Mouse (Mus musculus) granulocyte monocyte progenitor cell, adult 5-6 weeks (primary cell): ENCODE measurements around the gene Tm9sf3. TPM values are rescaled to one million over a fixed set of nuclear protein-coding genes. Genes with fewer than 3 reads are reported as not detected.

Experiments
- ATAC-seq: replicated peaks from 2 replicates; pipeline ENCODE4 v1.8.0; 2016; ENCODE audit warnings: mild to moderate bottlenecking, moderate TSS enrichment, inconsistent platforms; ENCODE audit not compliant: poor library complexity, severe bottlenecking
- total RNA-seq, 2 experiments: library from RNA; stranded (forward) in 1 of 2; stranded (reverse) in 1 of 2; fragments of 200-712, 200-1000 nt in 1 of 2; fragments of >200 nt in 1 of 2; fragmentation: Nextera tagmentation in 1 of 2; gene quantifications; 2 replicates each; pipeline ENCODE4 v1.2.3; 2014 to 2017

Gene Tm9sf3
- total RNA-seq, 2 experiments from 2014 or later = 133 to 296 TPM

DNA sequence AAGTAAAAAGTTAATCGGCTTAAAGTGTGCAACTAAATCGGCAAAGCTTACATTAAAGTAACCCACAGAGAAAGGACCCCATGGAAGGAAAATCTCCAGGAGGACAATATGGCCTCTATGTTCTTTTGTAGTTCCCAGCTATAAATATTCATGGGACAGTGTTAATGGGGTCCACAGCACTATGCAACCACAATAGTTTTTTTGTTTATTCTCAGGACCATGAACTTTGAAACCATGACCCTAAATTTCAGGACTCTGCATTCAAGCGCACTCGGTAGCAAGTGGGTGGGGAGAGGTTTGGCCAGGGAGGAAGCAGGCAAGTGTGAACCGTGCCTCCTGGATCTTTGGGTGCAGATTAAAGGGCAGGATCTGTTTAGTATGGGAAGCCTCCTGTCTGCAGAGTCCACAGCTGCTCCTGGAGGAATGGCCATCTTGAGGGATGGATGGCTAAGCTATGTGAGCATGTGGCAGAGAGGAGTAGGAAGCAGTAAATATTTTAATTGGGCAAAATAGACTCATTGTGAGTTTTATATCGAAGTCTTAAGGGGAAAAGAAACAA, 72.8 kb downstream of the Tm9sf3 start:
- ATAC-seq = no peak

DNA sequence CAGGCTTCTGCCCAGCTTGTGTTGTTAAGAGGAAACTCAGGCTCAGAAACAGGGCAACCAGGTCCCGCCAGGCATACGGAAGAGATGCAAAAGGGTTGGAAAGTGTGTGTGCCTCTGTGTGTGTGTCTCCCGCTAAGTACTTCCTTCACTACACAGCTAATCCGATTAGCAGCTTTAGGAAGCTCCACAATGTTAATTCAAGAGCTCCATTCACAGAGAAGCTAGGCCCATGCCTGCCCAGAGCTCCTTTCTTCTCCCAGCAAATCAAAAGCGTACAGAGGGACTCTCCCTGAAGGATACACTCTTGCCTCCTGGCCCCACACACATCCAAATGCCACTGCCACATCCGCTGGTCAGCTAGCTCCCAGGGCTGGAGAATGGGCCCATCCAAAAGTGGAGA, 86.5 kb downstream of the Tm9sf3 start:
- no peak for ATAC-seq

DNA sequence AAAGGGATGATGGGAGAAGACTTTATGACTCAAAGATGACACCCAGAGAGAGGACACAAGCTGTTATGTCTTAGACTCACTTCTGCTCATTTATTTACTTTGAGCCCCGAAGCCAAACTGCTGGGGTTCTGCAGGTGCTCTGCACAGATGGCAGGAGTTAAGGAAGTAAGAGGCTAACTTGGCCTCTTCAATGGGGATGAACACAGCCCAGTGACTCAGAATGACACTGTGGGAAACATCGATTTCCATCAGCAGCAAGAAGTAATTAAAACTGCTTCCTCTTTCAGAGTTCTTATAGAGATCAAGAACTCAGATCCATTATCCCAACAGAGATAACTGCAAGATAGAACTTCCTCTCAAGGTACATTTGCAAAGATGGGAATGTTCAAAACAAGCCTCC, 86.9 kb downstream of the Tm9sf3 start:
- no peak for ATAC-seq

DNA sequence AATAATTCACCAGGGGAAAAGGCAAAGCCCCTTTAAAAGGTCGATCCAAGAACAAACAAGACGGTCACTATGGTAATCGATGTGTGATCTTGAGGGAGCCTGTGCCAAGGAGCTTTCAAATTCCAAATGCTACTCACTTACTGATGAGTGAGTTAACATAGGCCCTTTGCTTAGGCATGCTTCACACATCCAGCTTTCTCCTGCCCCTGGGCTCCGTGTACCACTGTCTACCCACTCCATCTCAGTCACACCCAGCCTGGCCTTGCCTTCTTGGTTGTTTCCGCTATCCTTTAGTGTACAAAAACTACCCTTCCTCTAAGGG, 97.9 kb downstream of the Tm9sf3 start:
- no peak for ATAC-seq

DNA sequence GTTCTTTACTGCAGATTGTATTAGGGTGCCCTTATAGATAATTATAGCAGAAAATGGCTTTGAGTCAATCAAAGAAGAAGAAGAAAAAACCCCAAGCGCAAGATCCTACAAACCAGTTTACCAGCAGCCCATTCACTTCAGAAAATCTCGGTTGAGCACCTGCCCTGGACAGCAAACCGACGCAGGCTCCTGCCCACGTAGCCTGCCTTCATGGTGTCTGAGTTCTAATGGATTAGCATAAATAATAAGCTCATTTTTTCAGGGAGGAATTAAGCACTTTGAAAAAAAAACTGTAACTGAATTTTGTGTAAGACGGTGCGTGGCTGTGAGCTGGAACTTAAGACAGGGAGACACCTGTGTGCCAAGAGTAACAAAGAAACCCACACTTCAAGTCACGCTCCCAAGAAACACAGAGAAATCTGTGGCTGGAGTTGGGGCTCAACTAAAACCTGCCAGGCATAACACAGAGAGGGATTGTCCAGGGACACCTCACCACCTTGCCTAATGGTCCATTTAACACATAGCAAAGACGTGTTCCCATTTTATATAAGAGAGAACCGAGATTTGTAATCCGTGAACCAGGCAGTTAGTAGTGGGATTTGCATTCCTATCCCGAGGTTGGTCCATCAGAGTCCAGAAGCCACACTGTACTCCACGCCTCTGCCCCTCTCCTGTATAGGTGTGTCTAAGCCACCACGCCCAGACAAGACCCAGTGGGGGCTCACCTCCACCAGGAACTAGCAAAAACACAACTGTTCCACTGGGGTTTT, 98.5 kb downstream of the Tm9sf3 start:
- ATAC-seq = no peak

DNA sequence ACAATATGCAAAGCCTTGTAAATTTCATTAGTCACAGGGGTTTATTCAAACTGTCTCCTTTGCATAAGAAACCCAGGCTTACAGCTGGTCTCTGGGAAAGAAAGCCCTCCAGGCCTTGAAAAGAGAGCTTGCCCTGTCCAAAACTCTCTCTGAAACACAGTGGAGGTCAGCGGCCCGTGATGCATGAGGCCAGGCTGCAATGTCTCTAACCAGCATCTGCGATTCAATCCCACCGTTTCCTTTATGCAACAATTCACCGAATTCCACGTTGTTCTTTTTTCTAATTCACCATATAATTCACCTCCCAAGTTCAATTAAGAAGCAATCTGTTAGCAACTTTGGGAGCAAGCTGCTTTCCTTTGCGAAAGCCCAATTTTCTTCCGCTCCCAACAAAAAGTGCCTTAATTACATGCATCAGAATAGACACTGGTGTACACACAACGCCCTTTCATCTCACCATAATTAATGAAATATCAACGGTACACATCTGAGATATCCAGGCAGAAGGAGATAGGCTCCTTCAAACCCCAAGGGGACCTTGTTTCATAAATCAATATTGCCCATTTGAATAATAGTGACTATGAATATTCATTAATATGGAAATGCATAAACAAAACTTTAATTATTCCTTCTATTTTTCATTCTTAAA, 99.2 kb downstream of the Tm9sf3 start:
- ATAC-seq = no peak

Other genes starting within 250 kb of the Tm9sf3 start
- 0.13 and 0.17 TPM in 2 replicates for gene Dntt, start 234.7 kb downstream of the Tm9sf3 start, total RNA-seq (2014; fragmentation: Nextera tagmentation)
- gene Dntt, start 234.7 kb downstream of the Tm9sf3 start, total RNA-seq (2017) = 0.82 and 1.1 TPM in 2 replicates
- not detected in 2 replicates for gene Opalin, start 186.9 kb downstream of the Tm9sf3 start, total RNA-seq (2014; fragmentation: Nextera tagmentation)
- not detected in 2 replicates for gene Opalin, start 186.9 kb downstream of the Tm9sf3 start, total RNA-seq (2017)
- not detected in 2 replicates for gene Tll2, start 57.2 kb downstream of the Tm9sf3 start, total RNA-seq (2014; fragmentation: Nextera tagmentation)
- gene Tll2, start 57.2 kb downstream of the Tm9sf3 start, total RNA-seq (2017) = not detected in 2 replicates
- gene Pik3ap1, start 121.1 kb upstream of the Tm9sf3 start, total RNA-seq (2014; fragmentation: Nextera tagmentation) = 23.3 and 24.6 TPM in 2 replicates
- 23.5 and 26.8 TPM in 2 replicates for gene Pik3ap1, start 121.1 kb upstream of the Tm9sf3 start, total RNA-seq (2017)
- 16.4 and 18.7 TPM in 2 replicates for gene Lcor, start 218.6 kb upstream of the Tm9sf3 start, total RNA-seq (2014; fragmentation: Nextera tagmentation)
- gene Lcor, start 218.6 kb upstream of the Tm9sf3 start, total RNA-seq (2017) = 10.5 and 12.9 TPM in 2 replicates